Mouse (Mus musculus): ENCODE results near the gene Zfp622. TPM values are rescaled to one million over a fixed set of nuclear protein-coding genes. Genes with fewer than 3 reads are reported as not detected.
"Not testable (repeated sequence)": the region's sequence is repeated elsewhere in the genome, so short reads cannot be mapped to it uniquely, and the experiment has no call there.

The Zfp622 gene
- polyA plus RNA-seq, 1 experiment from 2014 or later = 38.8 TPM

DNA sequence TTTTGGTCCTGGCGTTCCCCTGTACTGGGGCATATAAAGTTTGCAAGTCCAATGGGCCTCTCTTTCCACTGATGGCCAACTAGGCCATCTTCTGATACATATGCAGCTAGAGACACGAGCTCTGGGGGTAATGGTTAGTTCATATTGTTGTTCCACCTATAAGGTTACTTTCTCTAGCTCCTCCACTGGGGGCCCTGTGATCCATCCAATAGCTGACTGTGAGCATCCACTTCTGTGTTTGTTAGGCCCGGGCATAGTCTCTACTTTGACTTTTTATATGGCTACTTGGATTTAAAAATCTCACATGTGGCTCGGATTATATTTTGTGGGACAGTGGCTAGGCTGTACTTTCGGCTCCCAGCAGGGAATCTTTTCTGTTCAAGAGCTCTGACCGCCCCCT lies 552 bp upstream of the Zfp622 start:
- WGBS = 16% methylated on average over 6 of the region's 6 CpGs

GRCm38 (mm10) chr15:25984734-25985492 lies 747 bp downstream of the Zfp622 start:
- WGBS = under 1% methylated on average over 69 of the region's 71 CpGs

More for the DNA sequence above, 552 bp upstream of the Zfp622 start:
- H3K27me3 ChIP-seq (replicated peaks); H3K9me3 ChIP-seq; H3K36me3 ChIP-seq (replicated peaks): not testable (repeated sequence)
- peak overlapping the region; percentile 76 for H3K4me3 ChIP-seq
- peak overlapping the region; percentile 52 for H3K9ac ChIP-seq
- ATAC-seq (replicated peaks) = peak; percentile 62
- H3K4me2 ChIP-seq = peak overlapping the region; percentile 84
- peak overlapping the region; percentile 94 for H3K27ac ChIP-seq
- peaks cover 27% of the 10 kb centered on the region for H3K4me1 ChIP-seq

DNA sequence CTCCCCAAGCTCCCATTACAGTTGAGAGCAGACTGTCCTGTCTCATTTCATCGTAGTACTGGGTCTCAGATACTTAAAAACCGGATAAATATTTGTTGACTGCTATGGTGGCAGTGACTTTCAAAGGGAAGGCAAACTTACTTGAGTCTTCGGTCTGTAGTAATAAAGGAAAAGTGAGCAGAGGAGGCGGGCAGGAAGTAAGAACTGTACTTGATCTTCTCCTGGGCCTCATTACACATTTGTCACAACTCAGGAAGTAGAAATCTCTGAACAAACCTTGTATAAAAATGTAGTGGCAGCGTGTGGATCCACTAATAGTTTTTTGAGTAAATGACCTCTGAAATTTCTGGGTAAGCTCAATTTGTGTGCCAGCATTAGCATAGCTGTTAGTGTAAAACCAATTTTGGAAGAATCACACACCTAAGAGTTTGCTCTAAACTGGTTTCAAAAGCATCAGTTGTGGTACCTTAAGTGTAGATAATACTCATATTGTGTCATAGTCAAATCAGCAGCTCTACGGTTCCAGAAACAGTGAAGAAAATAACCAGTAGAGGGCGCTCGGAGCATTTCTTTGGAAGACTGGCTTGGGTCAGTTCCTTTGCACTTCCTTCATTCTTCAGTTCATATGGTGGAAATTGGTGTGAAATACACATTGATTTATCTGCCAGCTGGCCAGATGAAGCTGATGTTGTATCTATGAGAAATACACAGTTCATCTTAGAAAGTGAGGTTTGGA lies 9.0 kb downstream of the Zfp622 start:
- H3K4me1 ChIP-seq = no peaks in the 10 kb centered on the region
- no peaks in the 10 kb centered on the region for H3K27me3 ChIP-seq (replicated peaks)
- no peak overlapping the region for H3K9ac ChIP-seq
- H3K36me3 ChIP-seq (replicated peaks) = peaks cover 17% of the 10 kb centered on the region; the same call in 1 of the 2 replicates
- no peak overlapping the region for H3K27ac ChIP-seq
- H3K9me3 ChIP-seq = no peaks in the 10 kb centered on the region
- H3K4me3 ChIP-seq = no peak overlapping the region
- H3K4me2 ChIP-seq = no peak overlapping the region
- 0 out of 2 replicates have a peak, but pooled peaks have one; percentile 28 for ATAC-seq (replicated peaks)
- 64% methylated on average over 8 of the region's 8 CpGs for WGBS

More at GRCm38 (mm10) chr15:25984734-25985492, 747 bp downstream of the Zfp622 start:
- H3K4me2 ChIP-seq = peak overlapping the region; percentile 84
- H3K9ac ChIP-seq = peak overlapping the region; percentile 69
- ATAC-seq (replicated peaks) = peak; percentile 2; the same call in 1 of the 2 replicates
- no peaks in the 10 kb centered on the region for H3K9me3 ChIP-seq
- no peaks in the 10 kb centered on the region for H3K27me3 ChIP-seq (replicated peaks)
- H3K4me1 ChIP-seq = peaks cover 27% of the 10 kb centered on the region
- 0 out of 2 replicates have a peak, but pooled peaks cover 5% of the 10 kb centered on the region for H3K36me3 ChIP-seq (replicated peaks)
- peak overlapping the region; percentile 94 for H3K27ac ChIP-seq
- peak overlapping the region; percentile 76 for H3K4me3 ChIP-seq

GRCm38 (mm10) chr15:25995521-25995920 lies 11.4 kb downstream of the Zfp622 start:
- Histone ChIP-seq H3K9me3 (no peaks in the 10 kb centered on the region), H3K9ac (no peak overlapping the region), H3K4me3 (no peak overlapping the region), H3K36me3 (replicated peaks) (peaks cover 13% of the 10 kb centered on the region; the same call in 1 of the 2 replicates), H3K27ac (0 out of 2 replicates have a peak overlapping the region, but pooled peaks have one; percentile 11), H3K4me1 (no peaks in the 10 kb centered on the region), H3K4me2 (no peak overlapping the region), H3K27me3 (replicated peaks) (no peaks in the 10 kb centered on the region)
- 38% methylated on average over 2 of the region's 2 CpGs for WGBS
- ATAC-seq (replicated peaks) = peak; percentile 82

GRCm38 (mm10) chr15:25999545-25999944 lies 15.4 kb downstream of the Zfp622 start:
- not testable (repeated sequence) for H3K9ac ChIP-seq; H3K36me3 ChIP-seq (replicated peaks); H3K4me1 ChIP-seq; H3K27me3 ChIP-seq (replicated peaks); H3K4me2 ChIP-seq; H3K27ac ChIP-seq; H3K4me3 ChIP-seq; ATAC-seq (replicated peaks); H3K9me3 ChIP-seq
- 18% methylated on average over 5 of the region's 5 CpGs for WGBS

DNA sequence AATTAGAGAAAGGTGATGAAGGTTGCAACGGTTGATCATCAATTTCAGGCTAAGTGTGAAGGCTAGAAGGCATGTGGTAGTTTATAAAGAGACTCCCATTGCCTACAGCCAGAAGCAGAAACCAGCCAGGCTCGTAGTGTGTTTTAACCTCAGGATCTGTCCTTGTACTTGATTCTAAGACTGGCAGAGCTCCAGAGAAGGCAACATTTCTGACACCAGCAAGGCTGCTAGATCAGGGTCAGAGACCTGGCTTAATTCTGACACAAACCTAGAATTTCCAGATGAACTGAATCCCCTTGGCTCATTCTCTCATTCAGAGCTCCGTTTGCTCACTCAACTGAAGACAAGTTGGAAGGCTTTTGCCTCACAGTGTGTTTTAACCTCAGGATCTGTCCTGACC lies 24.5 kb downstream of the Zfp622 start:
- WGBS = 84% methylated on average over 3 of the region's 3 CpGs
- Histone ChIP-seq H3K9me3 (no peaks in the 10 kb centered on the region), H3K36me3 (replicated peaks) (no peaks in the 10 kb centered on the region), H3K27ac (no peak overlapping the region), H3K4me1 (no peaks in the 10 kb centered on the region), H3K4me2 (no peak overlapping the region), H3K4me3 (no peak overlapping the region), H3K27me3 (replicated peaks) (no peaks in the 10 kb centered on the region), H3K9ac (no peak overlapping the region)
- no peak for ATAC-seq (replicated peaks)

DNA sequence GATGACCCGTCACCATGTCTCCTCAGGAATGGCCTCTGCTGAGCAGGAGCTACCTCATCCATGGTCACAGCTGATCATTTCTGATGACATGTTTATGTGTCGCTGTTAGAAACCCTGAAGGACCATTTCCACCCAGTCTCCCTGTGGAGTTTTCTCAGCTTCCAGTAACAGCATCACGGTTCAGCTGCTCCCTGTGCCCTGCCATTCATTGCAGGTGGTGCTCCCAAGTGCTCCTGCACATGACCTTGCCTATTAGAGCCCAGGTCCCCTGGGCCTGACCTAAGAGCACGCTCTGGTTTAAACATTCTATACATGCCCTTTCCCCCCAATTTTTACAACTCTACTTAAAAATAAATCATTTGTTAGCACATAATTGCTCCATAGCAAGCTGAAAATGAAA lies 28.7 kb downstream of the Zfp622 start:
- Histone ChIP-seq H3K27me3 (replicated peaks) (no peaks in the 10 kb centered on the region), H3K4me3 (no peak overlapping the region), H3K4me2 (no peak overlapping the region), H3K27ac (no peak overlapping the region), H3K9me3 (no peaks in the 10 kb centered on the region), H3K4me1 (no peaks in the 10 kb centered on the region), H3K9ac (no peak overlapping the region), H3K36me3 (replicated peaks) (no peaks in the 10 kb centered on the region)
- WGBS = 70% methylated on average over 4 of the region's 4 CpGs
- no peak for ATAC-seq (replicated peaks)

GRCm38 (mm10) chr15:26015979-26016665 lies 32.0 kb downstream of the Zfp622 start:
- Histone ChIP-seq H3K4me1 (no peaks in the 10 kb centered on the region), H3K4me2 (no peak overlapping the region), H3K27ac (no peak overlapping the region), H3K4me3 (no peak overlapping the region), H3K27me3 (replicated peaks) (no peaks in the 10 kb centered on the region), H3K9ac (no peak overlapping the region), H3K36me3 (replicated peaks) (no peaks in the 10 kb centered on the region), H3K9me3 (no peaks in the 10 kb centered on the region)
- 58% methylated on average over 14 of the region's 14 CpGs for WGBS
- peak; percentile 76; the same call in 1 of the 2 replicates for ATAC-seq (replicated peaks)

DNA sequence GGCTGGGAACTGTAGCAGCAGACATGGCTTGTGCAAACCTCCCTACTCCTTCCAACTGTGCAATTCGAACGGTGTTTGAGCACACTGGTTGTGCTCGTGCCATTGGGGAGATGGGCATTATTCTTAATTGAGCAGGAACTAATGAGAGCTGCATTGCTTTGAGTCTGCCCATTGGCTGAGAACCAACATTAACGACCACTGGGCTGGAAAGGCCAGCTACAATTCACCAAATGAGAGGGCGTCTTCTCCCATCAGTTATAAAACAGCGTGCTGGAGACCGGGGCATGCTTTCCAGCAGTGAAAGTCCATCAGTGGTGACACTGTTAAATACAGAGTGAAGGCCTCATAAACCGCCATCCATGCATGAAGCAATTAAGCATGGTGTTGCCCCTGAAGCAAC lies 37.6 kb downstream of the Zfp622 start:
- WGBS = 61% methylated on average over 8 of the region's 8 CpGs
- no peak for ATAC-seq (replicated peaks)

GRCm38 (mm10) chr15:26022636-26023035 lies 38.5 kb downstream of the Zfp622 start:
- 68% methylated on average over 5 of the region's 5 CpGs for WGBS
- Histone ChIP-seq H3K9me3 (no peaks in the 10 kb centered on the region), H3K36me3 (replicated peaks) (no peaks in the 10 kb centered on the region)

More for the DNA sequence above, 37.6 kb downstream of the Zfp622 start:
- no peak overlapping the region for H3K4me2 ChIP-seq
- H3K4me1 ChIP-seq = no peaks in the 10 kb centered on the region
- H3K9ac ChIP-seq = no peak overlapping the region
- H3K4me3 ChIP-seq = no peak overlapping the region
- H3K36me3 ChIP-seq (replicated peaks) = no peaks in the 10 kb centered on the region
- H3K9me3 ChIP-seq = no peaks in the 10 kb centered on the region
- H3K27ac ChIP-seq = no peak overlapping the region
- H3K27me3 ChIP-seq (replicated peaks) = no peaks in the 10 kb centered on the region

DNA sequence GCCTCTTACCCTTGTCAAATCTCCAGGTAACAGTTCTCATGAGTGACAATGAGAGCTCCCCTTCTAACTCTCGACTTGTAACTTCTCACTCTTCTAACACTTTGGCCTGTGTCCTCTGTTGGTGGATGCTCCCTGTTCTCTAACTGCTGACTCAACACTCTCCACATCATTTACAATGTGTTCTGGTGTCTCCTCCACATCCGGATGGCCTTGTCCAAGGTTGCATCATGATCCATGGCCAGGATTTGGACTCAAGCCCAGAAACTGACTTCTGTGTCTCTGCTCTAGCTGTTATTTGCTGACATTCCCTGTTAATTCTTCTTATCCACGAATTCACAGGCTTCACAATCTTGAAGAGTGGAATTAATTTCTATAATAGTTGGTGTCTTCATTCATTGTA lies 47.5 kb downstream of the Zfp622 start:
- Histone ChIP-seq H3K27me3 (replicated peaks) (no peaks in the 10 kb centered on the region), H3K4me2 (no peak overlapping the region), H3K9me3 (no peaks in the 10 kb centered on the region), H3K9ac (no peak overlapping the region), H3K4me1 (no peaks in the 10 kb centered on the region), H3K27ac (no peak overlapping the region), H3K4me3 (no peak overlapping the region), H3K36me3 (replicated peaks) (no peaks in the 10 kb centered on the region)
- no peak for ATAC-seq (replicated peaks)
- 77% methylated on average over 3 of the region's 3 CpGs for WGBS

More at GRCm38 (mm10) chr15:26022636-26023035, 38.5 kb downstream of the Zfp622 start:
- Histone ChIP-seq H3K27ac (no peak overlapping the region), H3K4me1 (no peaks in the 10 kb centered on the region), H3K4me3 (no peak overlapping the region), H3K9ac (no peak overlapping the region), H3K27me3 (replicated peaks) (no peaks in the 10 kb centered on the region), H3K4me2 (no peak overlapping the region)
- no peak for ATAC-seq (replicated peaks)

DNA sequence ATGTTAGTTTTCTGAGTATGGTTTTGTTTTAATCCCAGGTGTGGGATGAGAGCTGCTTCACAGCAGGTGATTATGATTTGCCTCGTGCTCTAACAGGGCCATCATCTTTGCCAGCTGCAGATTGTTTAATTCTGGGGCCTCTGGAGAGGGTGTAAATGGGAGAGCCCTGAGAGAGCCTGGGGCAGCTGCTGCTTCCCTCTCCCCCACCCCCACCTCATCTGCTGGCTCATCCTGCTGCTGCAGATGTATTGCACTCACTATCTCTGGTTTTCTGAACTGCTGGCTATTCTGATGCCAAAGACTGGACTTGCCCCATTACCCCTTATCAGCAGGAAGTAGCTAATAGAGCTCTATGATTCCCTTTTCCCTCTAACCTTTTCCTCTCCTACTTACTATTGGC lies 56.4 kb downstream of the Zfp622 start:
- Histone ChIP-seq H3K4me2 (no peak overlapping the region), H3K4me3 (no peak overlapping the region), H3K27ac (no peak overlapping the region), H3K9me3 (no peaks in the 10 kb centered on the region), H3K4me1 (no peaks in the 10 kb centered on the region), H3K36me3 (replicated peaks) (no peaks in the 10 kb centered on the region), H3K27me3 (replicated peaks) (no peaks in the 10 kb centered on the region), H3K9ac (no peak overlapping the region)
- WGBS = 26% methylated on average over 1 of the region's 1 CpGs
- ATAC-seq (replicated peaks) = no peak

Measured in midbrain, embryonic 15.5 days (tissue).